Mouse (Mus musculus) common myeloid progenitor, adult 5-6 weeks (primary cell): ENCODE data around the gene Podxl. TPM values are rescaled to one million over a fixed set of nuclear protein-coding genes. Genes with fewer than 3 reads are reported as not detected.

ENCODE experiments used
- ATAC-seq: replicated peaks from 2 replicates; pipeline ENCODE4 v1.8.0; 2016; ENCODE audit warnings: low read depth, mild to moderate bottlenecking, moderate TSS enrichment, inconsistent platforms; ENCODE audit not compliant: poor library complexity, severe bottlenecking
- total RNA-seq: library from RNA; stranded (forward); fragments of 200-1000, 187-1606 nt; gene quantifications from 2 replicates; pipeline ENCODE4 v1.2.3, GENCODE M21; 2017

Gene Podxl
- total RNA-seq, 1 experiment from 2014 or later: 0.55 TPM

DNA sequence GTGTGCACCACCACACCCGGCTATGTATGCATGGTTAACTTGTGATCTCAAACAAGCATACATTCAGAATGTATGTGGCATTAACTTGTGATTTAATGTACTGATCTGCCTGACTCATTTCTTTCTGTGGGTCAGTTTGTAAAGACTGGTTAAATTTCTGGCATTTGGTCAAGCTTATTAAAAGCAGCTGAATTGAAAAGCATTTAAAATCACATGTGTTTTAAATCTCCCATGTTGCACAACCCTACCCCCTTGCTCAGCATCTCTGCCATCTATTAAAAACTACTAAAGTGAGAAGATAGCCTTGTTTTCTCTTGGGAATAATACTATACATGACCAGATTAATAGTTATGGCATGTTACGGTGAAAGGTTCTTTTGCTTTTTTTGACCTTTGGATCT is 77.2 kb downstream of the Podxl start:
- ATAC-seq: no peak

DNA sequence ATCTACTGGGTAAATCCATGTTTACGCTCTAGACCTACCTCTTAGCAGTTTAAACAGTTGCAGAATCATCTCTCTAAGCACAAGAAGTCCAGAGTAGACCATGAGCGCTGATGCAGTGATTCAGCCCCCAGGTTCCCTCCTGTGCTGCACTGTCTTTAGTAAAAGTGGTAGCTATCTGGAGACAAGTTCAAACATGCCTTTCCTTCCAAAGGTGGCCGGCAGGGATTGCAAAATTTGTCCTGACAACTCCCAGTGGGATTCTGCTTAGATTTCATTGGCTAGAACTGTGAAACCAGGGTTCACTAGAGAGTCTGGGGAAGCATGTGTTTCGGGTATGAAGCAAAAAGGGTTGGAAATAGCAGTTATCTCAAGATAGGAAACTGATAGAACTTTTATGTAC is 83.8 kb downstream of the Podxl start:
- ATAC-seq: no peak

GRCm38 (mm10) chr6:31478221-31478620 is 85.6 kb downstream of the Podxl start:
- no peak for ATAC-seq

Other genes starting within 250 kb of the Podxl start
- 181 and 246 TPM in 2 replicates for gene Mkln1, start 165.2 kb downstream of the Podxl start, total RNA-seq